Mouse (Mus musculus) embryonic facial prominence, embryonic 11.5 days (tissue): ENCODE results near the gene Il17rc. TPM values are rescaled to one million over a fixed set of nuclear protein-coding genes. Genes with fewer than 3 reads are reported as not detected.

Experiments
- ATAC-seq: fragments of 200-750 bp; cut with Nextera tagmentation; replicated peaks from 2 replicates; pipeline ENCODE4 v1.8.0; 2017; ENCODE audit warnings: low read depth; ENCODE audit not compliant: insufficient number of reproducible peaks, low FRiP score, low TSS enrichment
- DNase-seq: peaks from one replicate; pipeline ENCODE4 v3.0.0-alpha.2; 2015; ENCODE audit warnings: low spot score
- H3K27ac ChIP-seq: fragments of 300-500 bp; sonication (generic); replicated peaks from 2 replicates; pipeline ENCODE4 v1.5.1; 2014; ENCODE audit warnings: mild to moderate bottlenecking, low read depth, low read length, control low read depth
- H3K27me3 ChIP-seq: fragments of 300-500 bp; sonication (generic); 2 replicates; pipeline ENCODE4 v1.6.1; 2014; ENCODE audit warnings: mild to moderate bottlenecking, low read length, moderate library complexity, mixed read lengths; ENCODE audit not compliant: control insufficient read depth, insufficient read depth
- H3K36me3 ChIP-seq: fragments of 300-500 bp; sonication (generic); replicated peaks from 2 replicates; pipeline ENCODE4 v1.6.1; 2014; ENCODE audit warnings: low read depth, mild to moderate bottlenecking, low read length, moderate library complexity, mixed read lengths; ENCODE audit not compliant: control insufficient read depth, insufficient read depth
- H3K4me1 ChIP-seq: fragments of 300-500 bp; sonication (generic); 2 replicates; pipeline ENCODE4 v1.6.1; 2014; ENCODE audit warnings: low read length, mixed read lengths; ENCODE audit not compliant: control insufficient read depth, insufficient read depth
- H3K4me2 ChIP-seq: fragments of 300-500 bp; sonication (generic); 2 replicates; pipeline ENCODE4 v1.6.1; 2014; ENCODE audit warnings: low read depth, mild to moderate bottlenecking, control low read depth, low read length, moderate library complexity
- H3K4me3 ChIP-seq: fragments of 300-500 bp; sonication (generic); 2 replicates; pipeline ENCODE4 v1.5.1; 2014; ENCODE audit warnings: low read depth, low read length, control low read depth
- H3K9ac ChIP-seq: fragments of 300-500 bp; sonication (generic); replicated peaks from 2 replicates; pipeline ENCODE4 v1.6.1; 2014; ENCODE audit warnings: mild to moderate bottlenecking, control low read depth, low read length
- H3K9me3 ChIP-seq: fragments of 300-500 bp; sonication (generic); replicated peaks from 2 replicates; pipeline ENCODE4 v1.6.1; 2016; ENCODE audit warnings: mild to moderate bottlenecking, low read length, inconsistent platforms, mixed read lengths; ENCODE audit not compliant: control insufficient read depth
- WGBS: fragments of 180-500 bp; shearing (Covaris S2); extraction: QIAGEN DNeasy Blood & Tissue Kit; methylation state at CpG from one replicate; pipeline ENCODE4 v1.1.7; 2014; 5-methylcytosine and 5-hydroxymethylcytosine counted together
- microRNA-seq: library from miRNA; unstranded; fragments of <30 nt; microRNA quantifications from one replicate; pipeline ENCODE4, GENCODE M21; 2016; ENCODE audit warnings: borderline number of aligned reads
- polyA plus RNA-seq: library from polyadenylated mRNA; unstranded; fragments of >200 nt; fragmentation: Nextera tagmentation; extraction: Ambion mirVana; gene quantifications from 2 replicates; pipeline ENCODE4 v1.2.1, GENCODE M21; 2014

Gene Il17rc
- polyA plus RNA-seq, 1 experiment from 2014 or later, result 1.3 TPM

DNA sequence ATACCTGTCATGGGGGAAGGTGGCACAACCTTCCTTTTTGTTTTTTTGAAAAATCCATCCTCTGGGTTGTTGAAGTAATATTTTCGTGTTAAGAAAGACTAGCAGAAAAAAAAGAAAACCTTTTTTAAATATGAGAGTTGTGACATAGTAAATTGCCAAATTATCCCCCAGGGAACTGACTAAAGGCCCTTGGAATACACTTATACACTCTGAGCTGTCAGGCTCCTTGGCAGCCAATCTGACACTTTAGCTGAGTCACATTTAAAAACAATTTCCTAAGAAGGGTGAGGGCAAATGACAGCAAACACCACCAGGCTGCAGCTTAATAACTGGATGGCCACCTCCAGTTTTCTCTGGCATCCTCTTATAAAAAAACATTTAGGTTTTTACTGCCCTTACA, 51.1 kb downstream of the Il17rc start:
- no peak for ATAC-seq
- DNase-seq, result no peak
- no peak overlapping the region for H3K9ac ChIP-seq
- no peaks in the 10 kb centered on the region for H3K27me3 ChIP-seq
- H3K9me3 ChIP-seq, result no peaks in the 10 kb centered on the region
- WGBS, result 77% methylated on average over 1 of the region's 1 CpGs
- no peak overlapping the region for H3K4me3 ChIP-seq
- H3K4me2 ChIP-seq, result no peak overlapping the region
- no peak overlapping the region for H3K27ac ChIP-seq
- H3K4me1 ChIP-seq, result no peaks in the 10 kb centered on the region
- H3K36me3 ChIP-seq, result peaks cover 14% of the 10 kb centered on the region

DNA sequence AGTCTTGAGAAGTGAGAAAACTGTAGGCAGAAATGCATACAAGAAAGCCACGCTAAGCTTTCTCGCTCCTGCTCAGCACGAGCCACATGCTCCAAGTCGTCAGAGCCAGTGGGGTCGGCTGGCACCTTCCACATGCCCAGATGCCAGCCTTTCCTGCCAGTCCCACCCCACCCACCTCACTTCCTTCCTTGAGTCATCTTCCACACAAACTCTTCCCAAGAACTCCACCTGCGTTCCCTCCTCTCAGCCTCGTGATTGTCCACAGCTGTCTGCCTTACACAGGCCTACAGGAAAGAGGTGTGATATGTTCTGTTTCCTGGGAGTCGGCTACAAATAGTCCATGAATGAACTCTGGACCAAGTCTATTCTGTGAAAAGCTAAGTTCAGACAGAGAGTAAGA, 52.2 kb downstream of the Il17rc start:
- H3K4me1 ChIP-seq, result no peaks in the 10 kb centered on the region
- 94% methylated on average over 8 of the region's 8 CpGs for WGBS
- H3K36me3 ChIP-seq, result peaks cover 11% of the 10 kb centered on the region
- no peaks in the 10 kb centered on the region for H3K27me3 ChIP-seq
- no peak overlapping the region for H3K4me3 ChIP-seq
- H3K27ac ChIP-seq, result no peak overlapping the region
- DNase-seq (no peak), ATAC-seq (no peak)
- no peak overlapping the region for H3K4me2 ChIP-seq
- no peak overlapping the region for H3K9ac ChIP-seq
- H3K9me3 ChIP-seq, result no peaks in the 10 kb centered on the region

DNA sequence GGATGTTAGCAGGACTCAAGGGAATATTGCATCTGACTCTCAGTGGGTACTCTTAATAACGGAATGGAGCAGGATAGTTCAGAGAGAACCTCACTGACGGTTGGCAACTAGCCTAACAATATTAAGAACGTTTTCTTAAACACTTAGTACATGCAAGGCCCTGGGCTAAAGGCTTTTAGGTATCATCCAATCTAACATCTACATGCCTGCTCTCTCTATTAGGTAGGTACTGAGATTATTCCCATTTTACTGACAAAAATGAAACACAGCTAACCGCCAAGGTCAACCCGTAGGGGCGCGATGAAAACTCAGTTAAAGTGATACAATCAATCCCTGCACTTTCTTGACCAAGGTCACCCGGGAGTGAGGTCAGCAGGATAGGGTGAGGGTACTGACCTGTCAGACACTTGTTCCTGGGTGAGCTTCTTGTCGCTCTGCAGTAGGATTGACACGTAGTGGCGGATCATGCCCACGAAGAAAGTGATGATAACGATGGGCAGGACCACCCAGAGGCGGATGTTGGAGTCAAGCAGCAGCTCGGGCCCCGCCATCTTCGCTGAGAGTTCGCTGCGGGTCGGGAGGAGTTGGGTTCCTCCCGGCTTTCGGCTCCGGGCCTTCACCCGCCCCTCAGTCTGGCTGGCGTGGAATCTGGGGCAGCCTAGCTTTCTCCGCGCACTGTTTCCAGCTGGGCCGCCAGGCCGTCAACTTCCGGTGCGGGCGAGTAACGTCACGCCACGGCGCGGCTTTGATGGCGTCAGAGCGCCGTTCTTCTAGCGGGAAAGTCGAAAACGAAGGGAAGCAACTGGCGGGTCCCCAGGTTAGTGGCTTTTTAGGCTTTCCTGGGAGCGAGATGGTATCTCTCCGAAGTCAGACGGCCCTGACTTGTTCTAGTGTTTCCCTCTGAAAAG, 60.0 kb downstream of the Il17rc start, which contains the start of the genes Emc3 and Fancd2:
TSS of gene Emc3 (minus strand) at position 721 of the 908 bp plus-strand sequence.
TSS of gene Fancd2 (plus strand) at position 751 of the 908 bp plus-strand sequence.
- Histone ChIP-seq H3K27me3 (no peaks in the 10 kb centered on the region), H3K9ac (peak within 1 kb of the TSS; percentile 85), H3K4me2 (peak within 1 kb of the TSS; percentile 47), H3K9me3 (no peaks in the 10 kb centered on the region), H3K36me3 (no peaks in the 10 kb centered on the region), H3K27ac (peak within 1 kb of the TSS; percentile 35), H3K4me3 (peak within 1 kb of the TSS; percentile 63), H3K4me1 (no peaks in the 10 kb centered on the region)
- under 1% methylated on average over 47 of the region's 47 CpGs for WGBS
- DNase-seq (peak; percentile 94), ATAC-seq (peak; percentile 90)

DNA sequence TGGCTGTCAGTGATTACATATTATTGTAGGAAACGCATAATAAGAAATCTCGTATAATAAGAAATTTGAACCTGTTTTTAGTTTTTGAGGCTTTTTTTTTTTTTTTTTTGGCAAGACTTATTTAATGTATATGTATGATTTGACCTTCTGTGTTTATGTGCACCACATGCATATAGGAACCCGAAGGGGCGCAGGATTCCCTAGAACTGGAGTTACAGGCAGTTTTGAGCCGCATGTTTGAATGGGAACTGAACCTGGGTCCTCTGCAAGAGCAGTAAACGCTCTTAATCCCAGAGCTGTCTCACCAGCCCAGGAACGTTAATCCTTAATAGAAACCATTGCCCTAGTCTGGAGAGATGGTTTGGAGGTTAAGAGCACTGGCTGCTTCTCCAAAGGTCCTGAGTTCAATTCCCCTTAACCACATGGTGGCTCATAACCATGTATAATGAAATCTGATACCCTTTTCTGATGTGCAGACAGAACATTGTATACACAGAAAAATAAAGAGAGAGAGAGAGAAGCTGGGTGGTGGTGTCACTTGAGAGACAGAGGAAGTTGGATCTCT, 60.7 kb downstream of the Il17rc start:
- Histone ChIP-seq H3K4me3 (peak overlapping the region; percentile 63), H3K27me3 (no peaks in the 10 kb centered on the region), H3K4me1 (no peaks in the 10 kb centered on the region), H3K27ac (peak overlapping the region; percentile 35; the same call in 1 of the 2 replicates), H3K36me3 (no peaks in the 10 kb centered on the region), H3K9ac (peak overlapping the region; percentile 85), H3K4me2 (peak overlapping the region; percentile 47), H3K9me3 (no peaks in the 10 kb centered on the region)
- DNase-seq, result peak; percentile 8
- 10% methylated on average over 7 of the region's 7 CpGs for WGBS
- ATAC-seq, result no peak

Small RNA genes lying within 50 kb of the gene (microRNA-seq; reads per million reads assigned to microRNA genes)
- gene Gm23365 (not detected), gene Gm24387 (not detected)

Other genes starting within 250 kb of the Il17rc start
- gene Mtmr14, start 233.6 kb upstream of the Il17rc start, polyA plus RNA-seq, result 42.5 and 44.8 TPM in 2 replicates
- gene Cpne9, start 189.1 kb upstream of the Il17rc start, polyA plus RNA-seq, result 0.10 and 0.14 TPM in 2 replicates
- gene Brpf1, start 164.3 kb upstream of the Il17rc start, polyA plus RNA-seq, result 17.6 and 21.3 TPM in 2 replicates
- gene Ogg1, start 144.5 kb upstream of the Il17rc start, polyA plus RNA-seq, result 13.0 and 14.6 TPM in 2 replicates
- gene Camk1, start 127.4 kb upstream of the Il17rc start, polyA plus RNA-seq, result 73.5 and 77.1 TPM in 2 replicates
- gene Tada3, start 93.5 kb upstream of the Il17rc start, polyA plus RNA-seq, result 44.3 and 51.0 TPM in 2 replicates
- gene Arpc4, start 93.3 kb upstream of the Il17rc start, polyA plus RNA-seq, result 201 and 203 TPM in 2 replicates
- 2.2 and 2.7 TPM in 2 replicates for gene Ttll3, start 82.2 kb upstream of the Il17rc start, polyA plus RNA-seq
- 25.7 and 27.2 TPM in 2 replicates for gene Rpusd3, start 52.1 kb upstream of the Il17rc start, polyA plus RNA-seq
- not detected in 2 replicates for gene Cidec, start 35.7 kb upstream of the Il17rc start, polyA plus RNA-seq
- gene Jagn1, start 28.9 kb upstream of the Il17rc start, polyA plus RNA-seq, result 72.6 and 77.6 TPM in 2 replicates
- 1.2 and 2.3 TPM in 2 replicates for gene Il17re, start 12.9 kb upstream of the Il17rc start, polyA plus RNA-seq
- gene Creld1, start 11.9 kb downstream of the Il17rc start, polyA plus RNA-seq, result 13.1 and 16.2 TPM in 2 replicates
- 0.90 and 1.3 TPM in 2 replicates for gene Prrt3, start 30.5 kb downstream of the Il17rc start, polyA plus RNA-seq
- 83.2 and 85.8 TPM in 2 replicates for gene Emc3, start 60.2 kb downstream of the Il17rc start, polyA plus RNA-seq
- gene Fancd2, start 60.3 kb downstream of the Il17rc start, polyA plus RNA-seq, result 14.6 and 17.7 TPM in 2 replicates
- gene Fancd2os, start 129.3 kb downstream of the Il17rc start, polyA plus RNA-seq, result 0.20 TPM in 1 of 2 replicates, not detected in the other
- 232 and 233 TPM in 2 replicates for gene Brk1, start 133.3 kb downstream of the Il17rc start, polyA plus RNA-seq
- gene Vhl, start 152.5 kb downstream of the Il17rc start, polyA plus RNA-seq, result 56.9 and 64.0 TPM in 2 replicates
- 2.2 and 4.0 TPM in 2 replicates for gene Irak2, start 167.0 kb downstream of the Il17rc start, polyA plus RNA-seq
- gene Tatdn2, start 225.6 kb downstream of the Il17rc start, polyA plus RNA-seq, result 0.84 and 1.6 TPM in 2 replicates
- not detected in 2 replicates for gene Ghrl, start 248.5 kb downstream of the Il17rc start, polyA plus RNA-seq